Mouse (Mus musculus) layer of hippocampus, adult 9-11 months (tissue): ENCODE results near the gene Wnt3.

Experiments used
- DNase-seq: peaks from one replicate; pipeline ENCODE4 v3.0.0; 2022

The Wnt3 gene

GRCm38 (mm10) chr11:103772505-103773386 lies 1.2 kb upstream of the Wnt3 start:
- no peak for DNase-seq

- no peak for DNase-seq
These were observed 229 bp downstream of the Wnt3 start for GRCm38 (mm10) chr11:103774228-103774530.

- no peak for DNase-seq
These were observed 6.2 kb downstream of the Wnt3 start for GRCm38 (mm10) chr11:103780152-103780551.

GRCm38 (mm10) chr11:103789951-103790350 lies 16.0 kb downstream of the Wnt3 start:
- DNase-seq = no peak

GRCm38 (mm10) chr11:103801128-103801527 lies 27.2 kb downstream of the Wnt3 start:
- no peak for DNase-seq

- no peak for DNase-seq
These were observed 30.2 kb downstream of the Wnt3 start for GRCm38 (mm10) chr11:103804126-103804525.

- no peak for DNase-seq
These were observed 30.9 kb downstream of the Wnt3 start for GRCm38 (mm10) chr11:103804804-103805203.

- DNase-seq = peak; percentile 64
These were observed 34.0 kb downstream of the Wnt3 start for GRCm38 (mm10) chr11:103807966-103808365.

GRCm38 (mm10) chr11:103808771-103809610 lies 35.0 kb downstream of the Wnt3 start:
- DNase-seq = no peak

- DNase-seq = no peak
These were observed 36.0 kb downstream of the Wnt3 start for GRCm38 (mm10) chr11:103809611-103810598.

GRCm38 (mm10) chr11:103810631-103811030 lies 36.7 kb downstream of the Wnt3 start:
- DNase-seq = no peak

- peak; percentile 42 for DNase-seq
These were observed 37.3 kb downstream of the Wnt3 start for GRCm38 (mm10) chr11:103811246-103811645.

- no peak for DNase-seq
These were observed 40.9 kb downstream of the Wnt3 start for GRCm38 (mm10) chr11:103814808-103815207.

- DNase-seq = no peak
These were observed 42.0 kb downstream of the Wnt3 start for GRCm38 (mm10) chr11:103815986-103816385.

- no peak for DNase-seq
These were observed 42.8 kb downstream of the Wnt3 start for GRCm38 (mm10) chr11:103816719-103817118.

- no peak for DNase-seq
These were observed 53.3 kb downstream of the Wnt3 start for GRCm38 (mm10) chr11:103827201-103827600.

- no peak for DNase-seq
These were observed 54.9 kb downstream of the Wnt3 start for GRCm38 (mm10) chr11:103828866-103829265.

GRCm38 (mm10) chr11:103829956-103830355 lies 56.0 kb downstream of the Wnt3 start:
- DNase-seq = no peak

- no peak for DNase-seq
These were observed 56.5 kb downstream of the Wnt3 start for GRCm38 (mm10) chr11:103830476-103830875.

GRCm38 (mm10) chr11:103831766-103832165 lies 57.8 kb downstream of the Wnt3 start:
- no peak for DNase-seq

- no peak for DNase-seq
These were observed 58.4 kb downstream of the Wnt3 start for GRCm38 (mm10) chr11:103832331-103832730.

GRCm38 (mm10) chr11:103838955-103839354 lies 65.0 kb downstream of the Wnt3 start:
- no peak for DNase-seq

GRCm38 (mm10) chr11:103840834-103841233 lies 66.9 kb downstream of the Wnt3 start:
- DNase-seq = peak; percentile 54
